In genomic region chr13:58679663-58680062, GRCm38 (mm10) we compare ENCODE assay signal across 23 mouse cellular contexts.
A peak's percentile ranks its signal among the peaks of the same experiment; 100 is the strongest.
DNase-seq lines count a peak whose midpoint lies in the region; ATAC-seq and TF ChIP-seq lines count a peak whose summit lies in the region.
"Had no signal": no experiment of that assay in that cellular context is flagged by ENCODE, and none has a peak within 500 bp of the region (broad histone marks: within the 10 kb centered on the region; RNA-seq: fewer than 3 reads in every experiment).

No protein-coding gene starts in this region.

- peak; percentile 3 to 37 for DNase-seq in layer of hippocampus, adult 2 months (ENCODE audit: low spot score in 2 of 2)
- no peak for DNase-seq in layer of hippocampus, postnatal 10 days (ENCODE audit: low spot score in 2 of 2)
- DNase-seq in brain, embryonic 14.5 days (ENCODE audit: low read depth) = peak; percentile 47
- peak; percentile 11 to 24 for DNase-seq in layer of hippocampus, postnatal 14 days (ENCODE audit: low spot score in 2 of 2)
- DNase-seq: adrenal gland, adult 2 months; adrenal gland, postnatal 14 days; cerebellum, adult 11 months; cerebellum, adult 2 months; cerebellum, adult 9-11 months; cerebellum, postnatal 25 days; gastrocnemius, adult 2 months; gastrocnemius, postnatal 14 days; heart, adult 11 months; kidney, adult 11 months had no signal

- peak overlapping the region; percentile 27 for H3K27ac ChIP-seq in forebrain, embryonic 16.5 days (ENCODE audit: low read length)
- no peak overlapping the region for H3K27ac ChIP-seq in forebrain, embryonic 12.5 days
- H3K27ac ChIP-seq in layer of hippocampus, adult 2 months = no peak overlapping the region
- no peak overlapping the region for H3K27ac ChIP-seq in kidney, embryonic 15.5 days
- H3K27ac ChIP-seq: embryonic facial prominence, embryonic 12.5 days; embryonic facial prominence, embryonic 15.5 days; gastrocnemius, adult 2 months; hindbrain, embryonic 12.5 days; hindbrain, embryonic 15.5 days had no signal

- H3K4me3 ChIP-seq in forebrain, embryonic 16.5 days (replicated peaks; ENCODE audit: low read length) = no peak overlapping the region
- H3K4me3 ChIP-seq in forebrain, embryonic 12.5 days (replicated peaks) = no peak overlapping the region
- no peak overlapping the region for H3K4me3 ChIP-seq in layer of hippocampus, adult 2 months
- H3K4me3 ChIP-seq in kidney, embryonic 15.5 days (replicated peaks) = no peak overlapping the region
- H3K4me3 ChIP-seq: embryonic facial prominence, embryonic 12.5 days; embryonic facial prominence, embryonic 15.5 days; gastrocnemius, adult 2 months; hindbrain, embryonic 12.5 days; hindbrain, embryonic 15.5 days had no signal

- ATAC-seq in forebrain, embryonic 16.5 days = peak; percentile 65
- no peak for ATAC-seq in forebrain, embryonic 12.5 days (ENCODE audit: low FRiP score)
- ATAC-seq in kidney, embryonic 15.5 days (replicated peaks; ENCODE audit: low FRiP score) = no peak
- ATAC-seq: CD4-positive, CD25-positive, alpha-beta regulatory T cell, adult 4 months had no signal

- no peak for TF ChIP-seq CTCF in layer of hippocampus, adult 2 months (conservative IDR thresholded peaks at IDR 0.05)
- TF ChIP-seq CTCF in brain, embryonic 14.5 days (IDR thresholded peaks at IDR 0.05; ENCODE audit: borderline replicate concordance, extremely low read depth, insufficient read depth, insufficient read length) = no peak

- H3K27me3 ChIP-seq in forebrain, embryonic 16.5 days (replicated peaks; ENCODE audit: control insufficient read depth, insufficient read depth, low read length) = no peaks in the 10 kb centered on the region
- no peaks in the 10 kb centered on the region for H3K27me3 ChIP-seq in forebrain, embryonic 12.5 days
- no peaks in the 10 kb centered on the region for H3K27me3 ChIP-seq in kidney, embryonic 15.5 days
- H3K27me3 ChIP-seq: embryonic facial prominence, embryonic 12.5 days; embryonic facial prominence, embryonic 15.5 days; hindbrain, embryonic 12.5 days; hindbrain, embryonic 15.5 days had no signal

- no peaks in the 10 kb centered on the region for H3K4me1 ChIP-seq in forebrain, embryonic 16.5 days (replicated peaks; ENCODE audit: control insufficient read depth, insufficient read depth, low read length)
- H3K4me1 ChIP-seq in forebrain, embryonic 12.5 days = no peaks in the 10 kb centered on the region
- no peaks in the 10 kb centered on the region for H3K4me1 ChIP-seq in kidney, embryonic 15.5 days
- H3K4me1 ChIP-seq: embryonic facial prominence, embryonic 15.5 days; hindbrain, embryonic 12.5 days; hindbrain, embryonic 15.5 days had no signal

- WGBS in forebrain, embryonic 16.5 days = 65% methylated on average over 6 of the region's 6 CpGs
- WGBS in forebrain, embryonic 12.5 days = 85% methylated on average over 6 of the region's 6 CpGs
- 89% methylated on average over 6 of the region's 6 CpGs for WGBS in kidney, embryonic 15.5 days

- no peak overlapping the region for H3K4me2 ChIP-seq in forebrain, embryonic 16.5 days (ENCODE audit: low read length)
- H3K4me2 ChIP-seq in forebrain, embryonic 12.5 days = no peak overlapping the region
- no peak overlapping the region for H3K4me2 ChIP-seq in kidney, embryonic 15.5 days
- H3K4me2 ChIP-seq: embryonic facial prominence, embryonic 12.5 days; embryonic facial prominence, embryonic 15.5 days; heart, embryonic 11.5 days; hindbrain, embryonic 12.5 days; hindbrain, embryonic 15.5 days had no signal

- TF ChIP-seq POLR2A in brain, embryonic 14.5 days (IDR thresholded peaks at IDR 0.05; ENCODE audit: borderline replicate concordance, extremely low read depth, insufficient read depth, insufficient read length, poor library complexity, severe bottlenecking) = no peak

- no peak overlapping the region for H3K9ac ChIP-seq in forebrain, embryonic 16.5 days (replicated peaks; ENCODE audit: low read depth, low read length)
- H3K9ac ChIP-seq in forebrain, embryonic 12.5 days = no peak overlapping the region
- H3K9ac ChIP-seq in kidney, embryonic 15.5 days = no peak overlapping the region
- H3K9ac ChIP-seq: embryonic facial prominence, embryonic 12.5 days; embryonic facial prominence, embryonic 15.5 days; hindbrain, embryonic 12.5 days; hindbrain, embryonic 15.5 days had no signal

- H3K9me3 ChIP-seq in forebrain, embryonic 16.5 days (ENCODE audit: control insufficient read depth, low read length) = no peaks in the 10 kb centered on the region
- no peaks in the 10 kb centered on the region for H3K9me3 ChIP-seq in forebrain, embryonic 12.5 days
- H3K9me3 ChIP-seq in kidney, embryonic 15.5 days (replicated peaks) = no peaks in the 10 kb centered on the region
- H3K9me3 ChIP-seq: embryonic facial prominence, embryonic 12.5 days; embryonic facial prominence, embryonic 15.5 days; hindbrain, embryonic 12.5 days; hindbrain, embryonic 15.5 days had no signal

- no peaks in the 10 kb centered on the region for H3K36me3 ChIP-seq in forebrain, embryonic 16.5 days (ENCODE audit: control insufficient read depth, insufficient read depth)
- no peaks in the 10 kb centered on the region for H3K36me3 ChIP-seq in forebrain, embryonic 12.5 days (replicated peaks)
- H3K36me3 ChIP-seq in kidney, embryonic 15.5 days = no peaks in the 10 kb centered on the region
- H3K36me3 ChIP-seq: embryonic facial prominence, embryonic 12.5 days; embryonic facial prominence, embryonic 15.5 days; hindbrain, embryonic 12.5 days; hindbrain, embryonic 15.5 days had no signal

Comparison
In these comparisons a context has a peak if more than half of its experiments do, and no peak if none do; other contexts are left out.
1. DNase-seq: peak in layer of hippocampus, adult 2 months (2 of 2), brain, embryonic 14.5 days (single experiment) and layer of hippocampus, postnatal 14 days (2 of 2); none in layer of hippocampus, postnatal 10 days (0 of 2).